Mouse (Mus musculus) MEL (cell line): ENCODE measurements around the gene Mlx. TPM values are rescaled to one million over a fixed set of nuclear protein-coding genes. Genes with fewer than 3 reads are reported as not detected.
A peak's percentile ranks its signal among the peaks of the same experiment; 100 is the strongest.

Experiments used
- DNase-seq: peaks from one replicate; pipeline ENCODE4 v3.0.0; 2011; ENCODE audit warnings: low read depth, low spot score
- H3K27ac ChIP-seq: 2 replicates; pipeline ENCODE4 v1.5.1; 2012; ENCODE audit warnings: low read depth, mild to moderate bottlenecking, control low read depth, low read length, moderate library complexity; ENCODE audit not compliant: control insufficient read depth
- H3K27me3 ChIP-seq, 2 experiments: fragments of 150-350 bp in 1 of 2; sonication (generic) in 1 of 2; 2 replicates each; pipeline ENCODE4 v1.6.1; 2012; ENCODE audit warnings: low read length in 2 of 2, mild to moderate bottlenecking in 2 of 2, improper control_type of control experiment in 1 of 2, moderate library complexity in 1 of 2; ENCODE audit not compliant: insufficient read depth in 2 of 2, control insufficient read depth in 1 of 2
- H3K36me3 ChIP-seq, 2 experiments: 2 replicates each; pipeline ENCODE4 v1.6.1; 2012 to 2014; ENCODE audit warnings: low read length in 2 of 2, improper control_type of control experiment in 1 of 2, inconsistent platforms in 1 of 2, mild to moderate bottlenecking in 1 of 2; ENCODE audit not compliant: insufficient read depth in 2 of 2, control insufficient read depth in 1 of 2
- H3K4me1 ChIP-seq, 2 experiments: fragments of 150-350 bp in 1 of 2; sonication (generic) in 1 of 2; 2 replicates each; pipeline ENCODE4 v1.6.1; 2012; ENCODE audit warnings: low read length in 2 of 2, improper control_type of control experiment in 1 of 2, mild to moderate bottlenecking in 1 of 2; ENCODE audit not compliant: insufficient read depth in 2 of 2, control insufficient read depth in 1 of 2
- H3K4me3 ChIP-seq, 2 experiments: fragments of 150-350 bp in 1 of 2; sonication (generic) in 1 of 2; 2 replicates each; pipeline ENCODE4 v1.5.1; 2012; ENCODE audit warnings: low read depth in 2 of 2, low read length in 2 of 2, mild to moderate bottlenecking in 2 of 2, moderate library complexity in 2 of 2, control low read depth in 1 of 2, improper control_type of control experiment in 1 of 2; ENCODE audit not compliant: control insufficient read depth in 1 of 2, insufficient read depth in 1 of 2
- H3K79me2 ChIP-seq: 2 replicates; pipeline ENCODE4 v1.6.1; 2012; ENCODE audit warnings: mild to moderate bottlenecking, low read length, moderate library complexity; ENCODE audit not compliant: control insufficient read depth, poor library complexity, insufficient read depth
- H3K9ac ChIP-seq: 2 replicates; pipeline ENCODE4 v1.6.1; 2012; ENCODE audit warnings: low read depth, mild to moderate bottlenecking, control low read depth, low read length, moderate library complexity; ENCODE audit not compliant: control insufficient read depth, poor library complexity, severe bottlenecking
- H3K9me3 ChIP-seq: fragments of 150-350 bp; sonication (generic); replicated peaks from 2 replicates; pipeline ENCODE4 v1.6.1; 2012; ENCODE audit warnings: mild to moderate bottlenecking, low read length, improper control_type of control experiment, moderate library complexity; ENCODE audit not compliant: insufficient read depth
- CHD2 ChIP-seq: IDR thresholded peaks from 2 replicates; pipeline ENCODE4 v1.6.1; 2011; ENCODE audit warnings: low read length, improper control_type of control experiment
- CTCF ChIP-seq, 3 experiments: IDR thresholded peaks in 2 of 3; conservative IDR thresholded peaks in 1 of 3; 2 replicates each; pipeline ENCODE4 v1.5.1; 2011 to 2012; ENCODE audit warnings: low read length in 3 of 3, low read depth in 2 of 3, mild to moderate bottlenecking in 2 of 3, improper control_type of control experiment in 1 of 3, inconsistent platforms in 1 of 3, mixed read lengths in 1 of 3, moderate library complexity in 1 of 3; ENCODE audit not compliant: control insufficient read depth in 1 of 3, insufficient read depth in 1 of 3, poor library complexity in 1 of 3, severe bottlenecking in 1 of 3
- ETS1 ChIP-seq: IDR thresholded peaks from 2 replicates; pipeline ENCODE4 v1.6.1; 2012; ENCODE audit warnings: low read depth, mild to moderate bottlenecking, inconsistent platforms, low read length, improper control_type of control experiment, moderate library complexity
- GABPA ChIP-seq: IDR thresholded peaks from 2 replicates; pipeline ENCODE4 v1.6.1; 2012; ENCODE audit warnings: low read depth, mild to moderate bottlenecking, inconsistent platforms, low read length, improper control_type of control experiment, moderate library complexity
- GATA1 ChIP-seq: IDR thresholded peaks from 2 replicates; pipeline ENCODE4 v1.6.1; 2011; ENCODE audit warnings: low read depth, low read length, improper control_type of control experiment
- JUND ChIP-seq: IDR thresholded peaks from 2 replicates; pipeline ENCODE4 v1.6.1; 2011; ENCODE audit warnings: low read depth, mild to moderate bottlenecking, improper control_type of control experiment, low read length
- MAFK ChIP-seq: IDR thresholded peaks from 2 replicates; pipeline ENCODE4 v1.6.1; 2011; ENCODE audit warnings: low read depth, mild to moderate bottlenecking, low read length, improper control_type of control experiment, borderline replicate concordance
- MAX ChIP-seq: IDR thresholded peaks from 2 replicates; pipeline ENCODE4 v1.6.1; 2011; ENCODE audit warnings: low read length, improper control_type of control experiment
- MEF2A ChIP-seq: IDR thresholded peaks from 2 replicates; pipeline ENCODE4 v1.6.1; 2014; ENCODE audit warnings: low read depth, mild to moderate bottlenecking, inconsistent platforms, low read length, improper control_type of control experiment; ENCODE audit not compliant: poor library complexity, insufficient replicate concordance, severe bottlenecking; ENCODE audit errors: extremely low read depth
- MYB ChIP-seq: IDR thresholded peaks from 2 replicates; pipeline ENCODE4 v1.6.1; 2011; ENCODE audit warnings: mild to moderate bottlenecking, low read depth, low read length, improper control_type of control experiment
- MYC ChIP-seq: IDR thresholded peaks from 2 replicates; pipeline ENCODE4 v1.6.1; 2011; ENCODE audit warnings: low read depth, mild to moderate bottlenecking, low read length, improper control_type of control experiment, moderate library complexity
- NELFE ChIP-seq: IDR thresholded peaks from 2 replicates; pipeline ENCODE4 v1.6.1; 2011; ENCODE audit warnings: low read depth, low read length, improper control_type of control experiment
- POLR2AphosphoS2 ChIP-seq: IDR thresholded peaks from 2 replicates; pipeline ENCODE4 v1.6.1; 2011; ENCODE audit warnings: low read length, improper control_type of control experiment
- RAD21 ChIP-seq: IDR thresholded peaks from 2 replicates; pipeline ENCODE4 v1.6.1; 2011; ENCODE audit warnings: mild to moderate bottlenecking, low read depth, low read length, improper control_type of control experiment
- RCOR1 ChIP-seq: IDR thresholded peaks from 2 replicates; pipeline ENCODE4 v1.6.1; 2012; ENCODE audit warnings: low read depth, mild to moderate bottlenecking, inconsistent platforms, low read length, improper control_type of control experiment
- SMC3 ChIP-seq: IDR thresholded peaks from 2 replicates; pipeline ENCODE4 v1.6.1; 2011; ENCODE audit warnings: low read depth, low read length, improper control_type of control experiment
- TAL1 ChIP-seq: IDR thresholded peaks from 2 replicates; pipeline ENCODE4 v1.6.1; 2012; ENCODE audit warnings: mild to moderate bottlenecking, inconsistent platforms, low read length, moderate library complexity, mixed read lengths
- TBP ChIP-seq: IDR thresholded peaks from 2 replicates; pipeline ENCODE4 v1.8.0; 2011; ENCODE audit warnings: low read depth, low read length, improper control_type of control experiment
- TCF12 ChIP-seq: IDR thresholded peaks from 2 replicates; pipeline ENCODE4 v1.6.1; 2014; ENCODE audit warnings: low read depth, mild to moderate bottlenecking, inconsistent platforms, low read length, improper control_type of control experiment, moderate library complexity
- USF2 ChIP-seq, 2 experiments: IDR thresholded peaks; 2 replicates each; pipeline ENCODE4 v1.6.1; 2011 to 2012; ENCODE audit warnings: improper control_type of control experiment in 2 of 2, low read length in 2 of 2, borderline replicate concordance in 1 of 2, inconsistent platforms in 1 of 2, low read depth in 1 of 2, mild to moderate bottlenecking in 1 of 2; ENCODE audit not compliant: insufficient read depth in 1 of 2
- ZC3H11A ChIP-seq: IDR thresholded peaks from 2 replicates; pipeline ENCODE4 v1.6.1; 2012; ENCODE audit warnings: low read depth, mild to moderate bottlenecking, inconsistent platforms, low read length, improper control_type of control experiment
- ZNF384 ChIP-seq: IDR thresholded peaks from 2 replicates; pipeline ENCODE4 v1.6.1; 2012; ENCODE audit warnings: low read depth, mild to moderate bottlenecking, inconsistent platforms, low read length, improper control_type of control experiment
- polyA plus RNA-seq, 2 experiments: library from polyadenylated mRNA; stranded (reverse) in 1 of 2; unstranded in 1 of 2; fragments of >175 nt in 1 of 2; fragments of >200 nt in 1 of 2; gene quantifications; 2 replicates each; pipeline versions ENCODE4 v1.2.1 to v1.2.4; 2012; ENCODE audit warnings: low replicate concordance in 2 of 2, low read depth in 1 of 2; ENCODE audit not compliant: insufficient read length in 2 of 2, insufficient read depth in 1 of 2, missing spikeins in 1 of 2
- total RNA-seq: library from RNA; depleted of rRNA; stranded (reverse); fragments of 300-350 nt; gene quantifications from 2 replicates; pipeline ENCODE4 v1.2.3, GENCODE M21; 2012

Mlx gene
- total and polyA plus RNA-seq, 3 experiments, result 57.5 to 75.9 TPM; not detected in 1

DNA sequence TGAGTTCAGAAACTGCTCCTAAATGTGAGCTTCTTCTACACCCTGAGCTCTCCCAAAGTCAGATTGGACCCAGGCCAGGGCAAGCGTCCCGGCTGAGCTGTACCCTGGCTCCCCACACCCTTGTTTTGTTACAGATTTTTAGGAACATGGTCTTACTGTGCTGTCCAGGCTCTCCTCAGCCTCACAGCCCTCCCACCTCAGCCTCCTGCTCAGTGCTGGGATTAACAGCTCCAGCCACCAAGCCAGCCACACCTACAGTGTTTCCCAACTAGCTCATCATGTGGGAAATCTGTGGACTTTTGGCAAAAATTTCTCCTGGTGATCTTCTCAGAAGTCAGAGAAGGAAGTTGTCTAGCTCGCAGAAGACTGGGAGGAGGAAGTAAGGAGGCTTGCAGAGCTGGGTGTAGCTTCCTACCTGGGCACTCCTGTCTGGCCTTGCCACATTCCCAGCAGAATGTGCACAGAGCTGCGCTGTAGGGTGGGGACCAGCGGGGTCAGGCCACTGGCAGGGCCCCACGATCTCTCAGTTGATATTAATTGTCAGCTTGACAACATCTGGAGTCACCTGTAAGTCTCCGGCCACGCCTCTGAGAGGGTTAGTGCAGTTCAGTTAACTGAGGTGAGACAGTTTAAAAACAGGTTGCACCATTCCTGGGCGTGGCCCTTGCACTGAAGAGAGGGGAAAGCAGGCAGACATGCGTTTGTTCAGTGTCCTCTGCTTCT lies 34.2 kb upstream of the Mlx start:
- TF ChIP-seq MEF2A, result no peak
- no peak for TF ChIP-seq POLR2AphosphoS2
- no peak for TF ChIP-seq GATA1
- TF ChIP-seq MAX, result no peak
- no peak for TF ChIP-seq ETS1
- no peak for TF ChIP-seq MYB
- TF ChIP-seq NELFE, result no peak
- no peak for TF ChIP-seq TBP
- TF ChIP-seq GABPA, result no peak
- TF ChIP-seq USF2 (IDR thresholded peaks at IDR 0.05; ENCODE audit: borderline replicate concordance in 1 of 2, insufficient read depth in 1 of 2, low read depth in 1 of 2, low read length in 2 of 2), result no peak
- no peak for TF ChIP-seq JUND
- TF ChIP-seq RAD21, result no peak
- no peak for TF ChIP-seq TAL1
- no peak for TF ChIP-seq RCOR1
- no peak for TF ChIP-seq MAFK
- H3K79me2 ChIP-seq, result no peaks in the 10 kb centered on the region
- no peak overlapping the region for H3K9ac ChIP-seq
- H3K4me1 ChIP-seq, result no peaks in the 10 kb centered on the region
- no peaks in the 10 kb centered on the region for H3K36me3 ChIP-seq
- no peak for DNase-seq
- no peaks in the 10 kb centered on the region for H3K27me3 ChIP-seq
- no peak overlapping the region for H3K27ac ChIP-seq
- H3K4me3 ChIP-seq, result no peak overlapping the region
- H3K9me3 ChIP-seq, result no peaks in the 10 kb centered on the region

DNA sequence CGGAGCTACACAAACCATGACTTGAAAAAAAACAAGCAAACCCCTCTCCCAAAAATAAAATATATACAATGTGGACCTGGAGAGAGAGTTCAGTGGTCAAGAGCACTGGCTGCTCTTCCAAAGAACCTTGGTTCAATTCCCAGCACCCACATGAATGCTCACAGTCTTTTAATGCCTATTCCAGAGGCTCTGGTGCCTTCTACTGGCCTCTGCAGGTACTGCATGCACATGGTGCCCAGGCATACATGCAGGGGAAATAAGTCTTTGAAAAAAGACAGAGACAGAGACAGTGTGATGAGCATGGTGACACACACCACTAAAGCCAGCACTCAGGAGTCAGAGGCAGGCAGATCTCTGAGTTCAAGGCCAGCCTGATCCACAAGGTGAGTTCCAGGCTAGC lies 33.1 kb upstream of the Mlx start:
- Histone ChIP-seq H3K9ac (no peak overlapping the region), H3K27ac (no peak overlapping the region), H3K27me3 (no peaks in the 10 kb centered on the region), H3K9me3 (no peaks in the 10 kb centered on the region), H3K4me3 (no peak overlapping the region), H3K36me3 (no peaks in the 10 kb centered on the region), H3K79me2 (no peaks in the 10 kb centered on the region), H3K4me1 (no peaks in the 10 kb centered on the region)
- peak; percentile 67 for DNase-seq
- peak; percentile 76 for TF ChIP-seq ZC3H11A
- peak; percentile 47; the same call in 1 of the 2 replicates for TF ChIP-seq ZNF384
- peak; percentile 74 for TF ChIP-seq SMC3
- no peak for TF ChIP-seq TCF12
- TF ChIP-seq MYC, result 0 out of 2 replicates have a peak, but pooled peaks have one; percentile 45
- no peak for TF ChIP-seq CHD2
- peak; percentile 70 to 87 (median 83) for TF ChIP-seq CTCF (IDR thresholded peaks at IDR 0.05 in 2 of 3, conservative IDR thresholded peaks at IDR 0.05 in 1 of 3; ENCODE audit: control insufficient read depth in 1 of 3, insufficient read depth in 1 of 3, low read depth in 2 of 3, low read length in 3 of 3, poor library complexity in 1 of 3, severe bottlenecking in 1 of 3)
- no peak for TF ChIP-seq MAFK
- peak; percentile 84 for TF ChIP-seq RAD21
